Mouse (Mus musculus) mouse trophoblast stem cell (cell line): ENCODE data around the gene Ms4a6d.
"Not testable (repeated sequence)": the region's sequence is repeated elsewhere in the genome, so short reads cannot be mapped to it uniquely, and the experiment has no call there.

Experiments used
- in situ Hi-C, 2 experiments: fragments of 300-500 bp; cut with MseI, MboI; formaldehyde crosslinking; loops; 2 replicates in 1 of 2; 3 replicates in 1 of 2; pipeline ENCODE4 v1.15.1; 2025

The Ms4a6d gene

GRCm38 (mm10) chr19:11559560-11559959, 45.1 kb downstream of the Ms4a6d start:
- in situ Hi-C loops: not testable (repeated sequence)

GRCm38 (mm10) chr19:11554726-11555125, 49.9 kb downstream of the Ms4a6d start:
- in situ Hi-C loops: no loop called here

- in situ Hi-C loops: no loop called here
These were observed 56.7 kb downstream of the Ms4a6d start for GRCm38 (mm10) chr19:11547911-11548310.

GRCm38 (mm10) chr19:11544383-11544782, 60.3 kb downstream of the Ms4a6d start:
- in situ Hi-C loops: not testable (repeated sequence)

- in situ Hi-C loops: not testable (repeated sequence)
These were observed 64.4 kb downstream of the Ms4a6d start for GRCm38 (mm10) chr19:11540166-11540821.

- in situ Hi-C loops: no loop called here
These were observed 67.3 kb downstream of the Ms4a6d start for GRCm38 (mm10) chr19:11537336-11537735.
